Mouse (Mus musculus) spleen, embryonic (tissue): Measurements from ENCODE around the gene Vmn1r131.
"Not testable (repeated sequence)": the region's sequence is repeated elsewhere in the genome, so short reads cannot be mapped to it uniquely, and the experiment has no call there.

Experiments used
- CTCF ChIA-PET: fragments of 350-600 bp; sonication (Branson Sonifier 250); formaldehyde crosslinking; loops from one replicate; lab custom pipeline; 2022; lab: Charles Lee

Gene Vmn1r131

DNA sequence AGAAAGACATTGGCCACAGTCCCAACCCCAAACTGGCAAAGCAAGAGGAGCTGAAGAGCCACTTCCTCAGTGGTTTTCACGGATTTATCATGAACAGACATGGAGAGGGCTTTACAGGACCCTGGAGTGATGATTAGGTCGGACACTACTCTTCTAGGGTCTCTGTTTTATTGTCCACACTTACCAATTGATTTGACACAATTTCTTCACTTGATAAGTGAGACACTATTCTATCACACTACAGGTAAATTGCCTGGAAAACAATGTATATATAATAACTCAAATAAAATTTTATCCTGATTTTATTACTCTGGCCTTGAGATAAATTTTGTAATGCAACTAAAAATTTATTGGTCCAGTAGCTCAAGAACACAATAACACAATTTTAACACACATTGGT is at the start of gene Vmn1r131:
Vmn1r131 (minus strand) TSS at position 101 of the 400 bp plus-strand sequence.
- CTCF ChIA-PET: not testable (repeated sequence)

DNA sequence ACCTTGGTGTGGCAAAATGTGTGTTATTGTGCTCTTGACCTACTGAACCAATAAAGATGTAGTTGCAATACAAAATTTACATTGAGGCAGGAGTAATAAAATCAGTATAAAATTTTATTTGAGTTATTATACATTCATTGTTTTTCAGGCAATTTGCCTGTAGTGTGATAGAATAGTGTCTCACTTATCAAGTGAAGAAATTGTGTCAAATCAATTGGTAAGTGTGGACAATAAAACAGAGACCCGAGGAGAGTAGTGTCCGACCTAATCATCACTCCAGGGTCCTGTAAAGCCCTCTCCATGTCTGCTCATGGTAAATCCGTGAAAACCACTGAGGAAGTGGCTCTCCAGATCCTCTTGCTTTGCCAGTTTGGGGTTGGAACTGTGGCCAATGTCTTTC is 34.4 kb downstream of the Vmn1r131 start, which contains the start of gene Vmn1r130:
Vmn1r130 (plus strand) TSS at position 301 of the 400 bp plus-strand sequence.
- CTCF ChIA-PET: not testable (repeated sequence)
